Mouse (Mus musculus) spleen, adult 18-20 months (tissue): ENCODE measurements around the gene Sp8.

Experiments used
- DNase-seq, 2 experiments: peaks; one replicate each; pipeline ENCODE4 v3.0.0; 2022; ENCODE audit warnings: mixed read lengths in 2 of 2

Gene Sp8

DNA sequence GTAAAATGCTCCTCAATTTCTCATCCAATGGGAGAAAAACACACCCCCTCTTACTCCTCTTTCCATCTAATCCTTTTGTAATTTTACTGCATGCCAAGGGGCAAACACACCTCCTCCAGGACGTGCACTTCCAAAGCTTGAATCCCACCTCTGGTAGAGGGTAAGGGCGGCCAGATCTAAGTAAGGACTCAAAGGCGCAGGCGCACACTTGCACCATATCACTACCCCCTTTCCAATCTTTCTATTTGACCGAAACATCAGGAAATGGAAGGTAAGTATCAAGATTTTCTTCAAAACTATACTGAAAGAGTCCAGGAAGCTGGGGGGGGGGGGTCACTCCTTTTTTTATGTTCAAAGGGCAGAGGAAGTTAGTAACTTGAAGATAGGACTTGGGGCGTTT lies at the start of gene Sp8:
Sp8 (plus strand) TSS at position 109 of the 400 bp plus-strand sequence.
- DNase-seq: no peak

DNA sequence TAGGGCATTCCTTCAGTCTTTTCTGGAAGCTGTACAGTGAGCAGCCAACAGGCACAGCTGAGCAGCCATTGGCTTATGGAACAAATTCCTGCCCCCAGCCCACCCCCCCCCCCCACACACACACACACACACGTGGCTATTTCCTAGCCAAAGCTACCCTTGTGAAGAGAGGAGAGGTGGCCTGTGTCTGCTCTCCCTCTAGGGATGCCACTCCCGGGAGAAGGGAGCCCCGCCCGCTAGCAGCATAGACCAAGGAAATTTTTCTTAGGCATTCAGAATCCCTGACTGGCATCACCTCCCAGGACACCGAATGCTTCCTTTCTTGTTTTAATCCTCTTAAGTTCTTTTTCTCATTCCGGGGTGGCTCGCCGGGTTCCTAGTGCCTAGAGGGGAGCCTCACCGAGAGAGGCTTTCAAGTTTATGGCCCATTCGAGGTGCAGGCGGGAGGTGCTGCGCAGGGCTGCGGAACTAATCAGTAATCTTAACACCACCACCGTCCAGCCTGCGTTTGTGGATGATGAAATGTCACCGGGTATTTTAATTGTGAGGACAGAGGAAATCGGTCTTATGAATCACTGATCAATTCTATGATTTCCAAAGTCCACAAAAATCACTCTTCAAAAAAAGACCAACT lies 34.7 kb upstream of the Sp8 start:
- no peak for DNase-seq

DNA sequence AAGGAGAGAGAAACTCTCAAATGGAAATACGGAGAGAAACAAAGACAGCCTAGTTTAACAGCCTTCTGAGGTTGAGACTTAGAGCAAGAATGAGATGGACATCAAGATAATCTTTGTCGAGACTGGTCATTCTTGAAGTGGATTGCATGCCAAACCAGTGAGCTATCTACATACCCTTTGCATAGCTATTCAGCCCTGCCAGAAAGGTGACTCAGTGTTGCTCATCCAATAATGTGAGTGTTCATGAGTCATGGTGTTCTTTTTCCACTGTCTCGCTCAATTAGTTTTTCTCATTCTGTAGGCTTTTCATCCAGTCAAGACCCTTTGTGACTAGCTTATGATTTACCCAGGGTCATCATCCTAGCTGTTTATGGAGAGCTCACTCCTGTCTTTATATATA lies 31.6 kb upstream of the Sp8 start:
- no peak for DNase-seq

DNA sequence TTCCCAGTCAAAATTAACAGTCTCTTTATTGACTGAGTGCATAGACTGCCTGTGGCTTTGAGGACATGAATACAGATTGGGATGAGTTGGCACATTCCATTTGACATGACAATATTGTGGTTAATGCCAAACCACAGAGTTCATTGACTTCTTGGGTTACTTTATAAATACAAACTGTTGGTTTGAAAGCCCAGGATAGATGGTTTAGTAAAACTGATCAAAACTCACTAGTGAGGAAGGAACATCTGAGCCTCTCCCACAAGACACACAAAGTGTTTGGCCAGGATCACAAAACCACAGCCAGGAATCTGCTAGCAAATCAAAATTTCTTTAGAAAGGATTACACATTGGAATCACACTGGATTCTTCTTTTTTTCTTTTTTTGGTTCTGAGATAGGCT lies 30.0 kb upstream of the Sp8 start:
- no peak for DNase-seq

DNA sequence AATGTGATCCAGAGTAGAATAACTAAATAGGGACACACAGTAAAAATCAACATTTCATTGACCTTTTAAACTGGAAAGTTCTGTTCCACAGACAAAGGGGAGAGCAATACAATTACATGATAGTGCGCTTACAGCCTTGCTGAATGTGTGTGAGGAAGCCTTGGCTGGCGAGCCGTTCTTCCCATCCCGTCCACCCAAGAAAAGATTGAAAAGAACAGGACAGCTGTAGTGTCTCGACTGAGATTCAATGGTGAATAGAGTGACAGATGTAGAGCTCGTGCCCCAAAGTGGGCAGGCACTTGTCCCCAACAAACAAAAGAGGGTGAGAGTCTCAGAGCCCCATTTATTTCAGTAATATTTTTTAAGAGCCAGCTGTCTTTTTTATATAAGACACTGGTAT lies 16.2 kb upstream of the Sp8 start:
- DNase-seq: no peak

DNA sequence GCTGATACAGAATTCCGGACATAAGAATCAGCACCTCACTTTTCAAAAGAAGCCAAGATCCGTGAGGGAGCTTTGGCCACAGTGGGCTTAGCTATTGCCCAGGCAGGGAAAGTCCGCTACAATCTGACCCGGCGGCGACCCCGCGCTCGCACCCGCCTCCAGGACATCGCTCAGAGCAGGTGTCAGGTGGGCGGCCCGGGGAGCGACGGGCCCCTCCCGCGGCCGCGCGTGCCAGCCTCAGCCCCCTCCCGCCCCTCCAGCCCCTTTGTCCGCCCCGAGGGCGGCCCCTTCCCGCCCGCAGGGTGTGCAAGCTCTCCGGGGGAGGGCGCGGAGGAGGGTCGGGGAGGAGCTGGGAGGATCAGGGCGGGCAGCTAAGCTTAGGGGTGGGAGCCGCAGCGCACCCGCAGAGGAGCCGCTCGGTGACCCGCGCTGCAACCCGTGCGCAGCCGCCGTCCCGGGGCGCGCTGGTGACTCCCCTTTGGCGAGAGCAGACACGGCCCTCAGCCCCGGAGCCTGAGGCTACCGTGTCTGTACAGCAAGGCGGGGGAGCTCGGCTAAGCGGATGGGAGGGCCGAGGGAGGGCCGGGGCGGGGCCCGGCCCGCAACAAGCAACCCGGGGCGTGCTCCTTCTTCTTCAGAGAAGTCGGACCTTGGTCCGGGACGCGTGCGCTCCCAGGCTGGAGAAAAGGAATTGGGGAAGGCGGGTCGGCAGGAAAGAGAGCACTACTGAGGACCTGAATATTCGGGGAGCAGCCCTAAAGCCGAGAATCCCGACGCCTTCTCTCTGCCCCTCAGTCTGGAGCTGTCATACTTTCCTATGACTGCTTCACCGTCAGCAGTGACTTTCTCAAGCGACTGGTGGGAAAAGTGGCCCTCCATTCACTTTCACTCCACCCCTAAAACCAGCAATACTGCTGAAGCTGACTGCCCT lies 9.5 kb upstream of the Sp8 start:
- DNase-seq: no peak

DNA sequence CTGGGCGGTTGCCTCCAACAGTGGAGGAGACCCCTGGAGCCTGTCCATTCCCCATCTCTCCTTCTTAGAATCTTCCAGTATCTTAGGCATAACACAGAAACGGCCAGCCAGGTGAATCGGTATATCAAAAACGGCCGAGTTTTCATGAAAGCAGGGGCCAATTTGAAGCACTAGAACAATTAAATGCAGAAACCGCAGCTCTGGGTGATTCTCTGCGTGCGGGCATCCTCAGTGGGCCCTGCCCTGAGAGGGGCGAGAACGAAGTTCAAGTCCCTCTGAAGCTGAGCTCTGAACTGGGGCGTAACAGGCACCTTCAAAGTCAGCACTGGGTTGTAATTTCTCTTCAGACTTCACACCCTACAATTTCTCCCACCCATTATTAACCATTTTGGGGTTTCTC lies 8.8 kb upstream of the Sp8 start:
- no peak for DNase-seq

DNA sequence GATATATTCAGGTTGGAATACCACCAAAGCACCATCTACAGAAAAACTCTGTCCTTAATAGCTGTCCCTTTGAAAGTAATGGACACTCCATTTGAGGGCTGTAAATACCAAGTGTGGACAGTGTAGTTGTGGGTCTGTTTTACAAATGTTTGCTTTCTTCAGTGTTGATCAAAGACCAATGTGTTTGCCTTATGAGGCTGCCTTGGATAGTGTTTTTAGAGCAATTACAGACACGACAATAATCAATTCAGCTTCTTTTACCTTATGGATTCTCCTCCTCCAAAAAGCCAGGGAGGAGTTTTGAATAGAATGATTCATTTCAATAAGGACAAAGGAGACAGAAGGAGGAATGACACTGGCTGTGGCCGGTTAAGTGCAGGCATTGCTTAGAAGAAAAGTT lies 7.9 kb upstream of the Sp8 start:
- no peak for DNase-seq

DNA sequence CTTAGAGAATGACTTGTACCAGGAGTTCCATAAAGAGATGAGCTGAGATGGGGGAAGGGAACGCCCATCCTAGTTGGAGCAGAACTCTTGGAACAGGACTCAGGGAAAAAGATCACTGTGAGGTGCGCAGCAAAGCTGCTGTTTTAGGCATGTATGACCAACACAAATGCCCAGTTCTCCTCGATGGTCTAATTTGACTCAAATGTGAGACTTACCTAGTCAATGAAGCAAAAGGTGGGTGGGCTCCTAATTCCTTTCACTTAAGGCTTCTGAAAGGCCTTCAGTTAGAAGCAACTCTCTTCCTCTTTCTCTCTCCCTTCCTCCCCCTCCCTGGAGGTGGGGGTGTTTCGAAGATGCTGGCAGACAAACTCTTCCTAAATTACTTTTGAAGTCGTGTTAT lies 6.7 kb upstream of the Sp8 start:
- no peak for DNase-seq

DNA sequence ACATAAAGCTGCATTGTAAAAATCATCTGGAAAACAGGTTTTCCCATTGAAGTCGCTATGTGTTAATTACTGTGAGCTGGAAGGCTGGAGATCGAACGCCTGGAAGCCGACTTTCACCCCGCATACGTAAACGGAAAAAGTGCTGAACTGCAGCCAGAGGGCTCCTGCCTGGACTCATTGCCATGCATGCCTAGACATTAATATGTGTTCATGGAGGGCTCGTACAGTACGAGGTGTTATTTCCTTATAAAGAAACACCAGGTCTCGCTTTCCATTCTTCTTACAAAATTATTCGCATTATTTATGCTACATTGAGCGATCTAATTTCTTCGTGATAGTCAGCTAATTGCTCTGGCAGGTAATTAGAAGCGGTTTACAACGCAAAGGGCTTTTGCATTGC lies 5.8 kb upstream of the Sp8 start:
- no peak for DNase-seq

DNA sequence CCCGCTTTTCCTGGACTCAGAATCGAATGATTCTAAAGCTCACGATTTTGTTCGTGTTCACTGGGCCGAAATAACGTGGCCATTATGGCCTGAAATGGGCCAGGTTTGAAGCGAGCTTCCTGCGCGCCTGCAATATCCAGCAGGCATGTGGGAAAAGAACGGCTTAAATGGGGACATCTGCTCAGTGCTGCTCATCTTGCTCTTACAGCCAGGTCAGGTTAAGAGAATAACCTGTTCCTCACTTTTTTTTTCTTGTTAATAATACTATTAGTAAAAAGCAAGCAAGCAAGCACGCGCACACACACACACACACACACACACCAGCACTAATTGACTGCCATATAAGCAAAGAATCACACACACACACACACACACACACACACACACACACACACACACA lies 5.3 kb upstream of the Sp8 start:
- DNase-seq: no peak

DNA sequence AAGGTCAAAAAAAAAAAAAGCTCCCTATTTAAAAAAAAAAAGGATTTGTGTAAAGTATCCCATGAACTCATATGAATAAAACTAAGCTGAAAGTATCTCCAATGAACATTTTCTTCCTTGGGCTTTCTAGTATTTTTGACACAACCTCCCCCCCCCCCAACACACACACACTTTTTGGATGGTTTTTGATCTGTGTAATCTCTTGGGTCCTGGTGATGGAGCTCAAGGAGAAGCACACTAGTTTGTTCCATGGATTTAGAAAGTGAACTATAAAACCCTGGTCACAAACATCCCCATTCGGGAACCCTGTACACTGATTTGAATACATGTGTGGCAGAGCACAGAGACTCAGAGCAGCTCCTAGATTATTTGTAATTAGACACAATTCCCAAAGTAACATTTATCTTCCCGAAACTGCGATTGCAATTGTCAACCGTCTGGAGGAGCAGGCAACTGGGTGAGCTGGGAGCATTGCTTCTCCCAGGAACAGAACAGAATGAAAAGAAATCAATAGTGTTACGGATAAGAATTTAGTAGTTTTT lies 4.7 kb upstream of the Sp8 start:
- no peak for DNase-seq

DNA sequence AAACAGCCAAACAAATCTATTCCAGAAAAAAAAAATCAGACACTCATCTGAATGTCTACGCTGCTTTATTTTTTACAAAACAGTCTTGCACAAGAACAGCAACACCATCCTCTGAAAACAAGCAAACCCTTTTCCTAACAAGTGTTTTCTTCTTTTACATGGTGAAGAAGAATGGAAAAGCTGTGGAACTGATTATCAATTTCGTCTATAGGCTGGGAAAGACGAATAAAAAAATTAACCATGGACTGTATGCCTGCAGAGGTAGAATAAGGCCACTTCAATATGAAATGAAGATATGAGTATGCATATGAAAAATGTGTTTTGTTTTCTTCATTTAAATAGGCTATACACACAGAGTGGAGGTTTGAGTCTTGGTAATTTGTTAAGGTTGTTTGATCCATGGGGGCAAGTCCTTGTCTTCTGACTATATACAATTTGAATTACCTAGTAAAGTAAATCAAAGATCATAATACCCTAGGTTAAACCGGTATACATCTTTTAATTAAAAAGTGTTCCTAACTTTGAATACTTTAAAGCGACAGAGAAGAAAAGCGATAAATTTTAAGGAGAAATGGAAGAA lies 4.1 kb upstream of the Sp8 start:
- no peak for DNase-seq

DNA sequence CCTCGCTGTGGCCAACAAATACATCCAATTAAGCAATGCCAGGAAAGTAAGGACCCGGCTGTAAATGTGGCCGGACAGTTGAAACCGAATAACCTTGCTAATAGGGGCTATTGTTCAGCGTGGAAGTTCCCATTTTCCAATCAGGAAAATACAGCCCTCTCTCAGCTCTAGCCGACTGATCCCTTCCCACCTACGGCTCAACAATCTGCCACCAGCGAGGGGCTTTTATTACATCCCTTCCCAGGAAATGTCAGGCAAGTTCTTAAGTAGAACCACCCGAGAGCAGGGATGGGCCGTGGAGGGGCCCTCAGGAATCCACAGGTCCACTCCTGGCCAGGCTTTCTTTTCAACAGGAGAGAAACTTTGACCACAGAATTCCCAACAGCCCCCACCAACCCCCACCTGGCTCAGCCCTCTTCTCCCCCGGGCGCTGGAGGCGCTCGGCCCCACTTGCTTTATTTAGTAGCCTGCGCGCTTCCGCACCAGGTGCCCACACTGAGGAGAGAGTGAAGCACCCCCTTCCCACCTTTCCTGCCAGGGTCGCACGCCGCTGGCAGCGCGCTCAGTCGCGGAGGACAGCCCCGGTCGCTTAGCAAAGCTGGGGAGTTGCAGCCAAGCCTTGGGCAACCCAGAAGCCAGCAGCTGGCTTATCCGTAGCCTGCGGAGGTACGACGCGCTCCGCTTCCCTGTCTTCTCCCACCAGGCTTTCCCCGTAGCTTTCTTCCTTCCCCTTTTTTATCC lies 3.3 kb upstream of the Sp8 start:
- DNase-seq: no peak

DNA sequence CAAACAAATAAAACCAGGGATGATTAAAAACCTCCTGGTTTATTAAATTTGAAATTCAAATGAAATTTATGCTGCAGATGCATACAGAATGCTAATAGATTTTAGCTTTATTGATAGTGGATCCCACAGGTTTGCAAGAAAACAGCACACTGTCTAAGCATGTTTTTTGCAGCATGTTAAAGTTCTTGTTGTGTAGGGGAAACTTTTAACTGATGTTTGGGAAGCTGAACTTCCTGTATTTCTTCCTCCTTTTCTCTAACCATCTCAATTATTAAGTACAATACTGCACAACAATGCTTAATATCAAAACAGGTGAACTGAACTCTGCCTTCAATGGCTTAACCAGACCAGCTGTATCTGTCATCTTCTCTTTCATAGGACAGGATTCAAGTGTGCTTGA lies 2.0 kb upstream of the Sp8 start:
- DNase-seq: no peak

DNA sequence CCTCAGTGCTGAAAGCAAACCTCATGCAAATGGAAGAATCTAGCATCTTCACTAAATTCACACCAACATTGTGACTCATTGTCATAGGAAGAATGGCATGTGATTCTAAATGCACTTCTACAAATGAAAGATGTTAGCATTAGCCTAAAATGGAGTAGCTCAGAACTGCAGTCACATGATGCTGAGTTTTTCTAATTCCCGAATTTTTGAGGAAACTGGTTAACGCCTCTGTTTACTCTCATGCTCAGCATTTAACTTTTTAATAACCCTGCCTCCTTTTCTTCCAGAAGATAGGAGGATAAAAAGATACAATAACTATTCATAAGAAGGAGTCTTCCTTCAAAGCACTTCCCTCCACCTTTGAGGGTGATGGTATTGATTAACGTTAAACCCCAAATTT lies 1.3 kb upstream of the Sp8 start:
- no peak for DNase-seq

DNA sequence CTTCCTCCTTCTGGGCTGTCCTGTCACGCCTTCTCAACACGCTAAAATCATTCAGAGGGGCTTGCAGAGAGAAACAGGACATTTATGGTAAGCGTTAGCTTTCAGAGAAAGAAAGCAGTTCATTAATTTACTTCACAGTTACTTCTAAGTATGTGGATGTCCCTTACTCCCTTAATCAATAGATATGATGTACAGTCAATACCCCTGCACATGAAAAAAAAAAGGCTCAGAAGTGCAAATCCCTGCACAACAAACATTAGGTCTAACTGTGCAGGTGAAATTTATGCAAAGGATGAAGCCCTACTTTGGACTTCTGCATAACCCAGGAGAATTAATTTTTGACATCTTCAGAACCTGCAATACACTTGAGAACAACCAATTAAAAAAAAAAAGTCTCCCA lies 778 bp upstream of the Sp8 start:
- DNase-seq: no peak

DNA sequence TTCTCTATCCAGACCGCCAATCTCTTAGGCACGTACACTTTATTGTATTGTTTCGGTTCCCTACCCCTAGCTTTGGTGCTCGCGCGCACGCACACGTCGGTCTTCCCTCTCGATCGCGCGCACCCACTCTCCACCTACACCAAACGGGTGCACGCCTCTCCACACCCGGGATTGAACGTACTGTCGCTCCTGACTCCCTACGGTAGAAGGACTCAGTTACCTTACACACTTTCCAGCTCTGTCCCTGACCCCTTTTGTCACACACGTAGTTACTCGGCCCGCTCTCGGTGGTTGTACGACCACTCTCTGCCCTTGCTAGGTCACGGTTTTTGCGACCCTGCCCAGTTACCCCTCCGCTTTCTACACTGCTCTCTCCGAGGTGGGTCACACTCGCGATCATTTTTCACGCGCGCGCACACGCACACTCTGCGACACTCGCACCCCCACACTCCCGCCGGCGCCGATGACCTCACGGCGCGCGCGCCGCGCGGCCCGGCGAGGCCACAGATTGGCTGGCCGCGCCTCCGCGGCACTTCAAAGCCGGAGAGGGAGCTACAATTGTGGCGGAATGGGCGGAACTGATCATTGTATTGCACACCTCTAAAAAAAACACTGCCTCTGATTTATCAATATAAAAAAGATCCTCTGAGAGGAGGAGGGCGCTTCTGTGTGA lies 656 bp downstream of the Sp8 start:
- no peak for DNase-seq

DNA sequence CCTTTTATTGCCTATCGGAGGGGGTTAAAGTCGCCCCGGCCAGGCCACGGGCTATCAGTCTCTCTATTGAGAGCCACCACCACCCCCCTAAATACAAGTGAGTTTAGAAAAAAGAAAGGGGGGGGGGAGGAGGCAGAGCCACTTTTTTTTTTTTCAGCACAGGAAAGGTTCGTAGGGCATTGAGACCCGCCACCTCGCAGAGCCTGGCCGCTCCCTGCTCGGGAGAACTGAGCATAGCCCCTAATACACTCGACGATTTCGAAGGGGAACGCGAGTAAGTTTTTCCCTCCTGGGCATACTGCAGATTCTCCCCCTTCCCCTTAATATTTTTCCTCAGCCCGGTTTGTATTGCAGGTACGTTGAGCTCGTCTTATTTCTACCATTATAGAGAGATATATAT lies 1.3 kb downstream of the Sp8 start:
- DNase-seq: no peak

DNA sequence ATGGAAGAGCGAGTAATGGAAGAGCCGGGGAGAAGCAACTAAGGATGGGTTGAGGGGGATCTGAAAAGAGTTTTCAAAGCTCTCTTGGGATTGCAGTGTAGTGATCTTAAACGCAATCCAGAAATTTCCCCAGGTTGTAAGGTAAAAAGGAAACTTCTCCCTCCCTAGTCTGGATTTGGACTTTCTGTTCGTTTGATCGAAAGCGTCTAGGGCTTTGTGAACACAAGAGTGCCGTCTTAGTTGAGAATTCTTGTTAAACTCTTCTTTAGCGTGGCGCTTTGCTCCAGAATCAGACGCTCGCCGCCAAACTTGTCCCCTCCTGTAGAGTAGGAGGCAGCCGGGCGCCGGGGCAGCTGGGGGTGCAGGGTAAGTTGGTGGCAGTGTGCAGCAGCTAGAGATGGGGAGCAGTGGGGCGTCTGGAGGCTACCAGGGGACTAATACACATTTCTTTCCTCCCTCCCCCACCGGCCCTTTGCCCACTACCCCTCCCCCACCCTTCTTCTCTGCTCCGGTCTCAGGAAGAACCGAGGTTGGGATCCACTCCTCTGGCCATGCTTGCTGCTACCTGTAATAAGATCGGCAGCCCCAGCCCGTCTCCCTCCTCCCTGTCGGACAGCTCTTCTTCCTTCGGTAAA lies 1.8 kb downstream of the Sp8 start:
- DNase-seq: no peak

DNA sequence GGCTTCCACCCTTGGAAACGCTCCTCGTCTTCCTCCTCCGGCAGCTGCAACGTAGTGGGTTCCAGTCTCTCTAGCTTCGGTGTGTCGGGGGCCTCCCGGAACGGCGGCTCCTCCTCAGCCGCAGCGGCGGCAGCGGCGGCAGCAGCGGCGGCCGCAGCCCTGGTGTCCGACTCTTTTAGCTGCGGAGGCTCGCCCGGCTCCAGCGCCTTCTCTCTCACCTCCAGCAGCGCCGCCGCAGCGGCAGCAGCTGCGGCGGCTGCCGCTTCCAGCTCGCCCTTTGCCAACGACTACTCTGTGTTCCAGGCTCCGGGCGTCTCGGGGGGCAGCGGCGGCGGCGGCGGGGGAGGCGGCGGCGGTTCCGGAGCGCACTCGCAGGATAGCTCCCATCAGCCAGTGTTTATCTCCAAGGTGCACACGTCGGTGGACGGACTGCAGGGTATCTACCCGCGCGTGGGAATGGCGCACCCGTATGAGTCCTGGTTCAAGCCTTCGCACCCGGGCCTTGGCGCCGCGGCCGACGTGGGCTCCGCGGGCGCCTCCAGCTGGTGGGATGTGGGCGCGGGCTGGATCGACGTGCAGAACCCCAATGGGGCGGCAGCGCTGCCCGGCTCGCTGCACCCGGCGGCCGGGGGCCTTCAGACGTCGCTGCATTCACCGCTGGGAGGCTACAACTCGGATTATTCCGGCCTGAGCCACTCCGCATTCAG lies 2.5 kb downstream of the Sp8 start:
- DNase-seq: no peak
